In the genomic region with DNA sequence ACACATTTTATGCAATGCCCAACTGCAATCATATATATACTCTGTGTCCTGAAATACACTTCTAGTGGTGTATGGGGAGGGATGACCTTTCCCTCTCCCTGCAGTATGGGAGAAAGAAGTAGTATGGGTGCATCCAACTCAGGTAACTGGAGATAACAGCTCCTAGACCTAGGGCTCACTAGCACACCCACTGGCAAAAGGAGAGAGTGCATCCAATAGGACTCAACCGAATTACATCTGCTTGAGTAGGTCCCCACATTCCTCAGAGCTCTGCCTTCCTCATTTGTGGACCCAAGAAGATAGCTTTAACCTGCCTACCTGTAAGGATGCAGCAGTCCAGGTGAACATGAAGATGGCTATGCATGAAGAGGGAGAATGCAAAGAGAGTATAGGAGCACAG, we compare ENCODE assay signal across 10 mouse cellular contexts.
A peak's percentile ranks its signal among the peaks of the same experiment; 100 is the strongest.
DNase-seq lines count a peak whose midpoint lies in the region; ATAC-seq lines count a peak whose summit lies in the region.
"Had no signal": no experiment of that assay in that cellular context is flagged by ENCODE, and none has a peak within 500 bp of the region (broad histone marks: within the 10 kb centered on the region; RNA-seq: fewer than 3 reads in every experiment).

No protein-coding gene starts in this region.

- no peak overlapping the region for H3K9ac ChIP-seq in limb, embryonic 11.5 days (ENCODE audit: low read length)
- H3K9ac ChIP-seq: forebrain, embryonic 15.5 days; midbrain, embryonic 12.5 days had no signal

- H3K27me3 ChIP-seq in limb, embryonic 11.5 days (ENCODE audit: control insufficient read depth, insufficient read depth, low read length): peaks cover 10% of the 10 kb centered on the region; the same call in 1 of the 2 replicates
- peaks cover 84% of the 10 kb centered on the region for H3K27me3 ChIP-seq in limb, embryonic 10.5 days (ENCODE audit: low read depth, poor library complexity, severe bottlenecking)
- H3K27me3 ChIP-seq: forebrain, embryonic 15.5 days; midbrain, embryonic 12.5 days had no signal

- no peaks in the 10 kb centered on the region for H3K9me3 ChIP-seq in limb, embryonic 11.5 days (ENCODE audit: control insufficient read depth, low read length)
- no peaks in the 10 kb centered on the region for H3K9me3 ChIP-seq in limb, embryonic 10.5 days (replicated peaks)
- H3K9me3 ChIP-seq: forebrain, embryonic 15.5 days; midbrain, embryonic 12.5 days had no signal

- no peak overlapping the region for H3K4me3 ChIP-seq in limb, embryonic 11.5 days (ENCODE audit: low read depth, low read length)
- H3K4me3 ChIP-seq in limb, embryonic 10.5 days: no peak overlapping the region
- H3K4me3 ChIP-seq: forebrain, embryonic 15.5 days; midbrain, embryonic 12.5 days had no signal

- H3K4me1 ChIP-seq in limb, embryonic 11.5 days (ENCODE audit: control insufficient read depth, insufficient read depth, low read length): peaks cover 10% of the 10 kb centered on the region; the same call in 1 of the 2 replicates
- H3K4me1 ChIP-seq in limb, embryonic 10.5 days: peaks cover 43% of the 10 kb centered on the region
- H3K4me1 ChIP-seq: forebrain, embryonic 15.5 days; midbrain, embryonic 12.5 days had no signal

- H3K36me3 ChIP-seq in limb, embryonic 11.5 days (ENCODE audit: control insufficient read depth, insufficient read depth, low read length): no peaks in the 10 kb centered on the region
- H3K36me3 ChIP-seq in limb, embryonic 10.5 days: no peaks in the 10 kb centered on the region
- H3K36me3 ChIP-seq: forebrain, embryonic 15.5 days; midbrain, embryonic 12.5 days had no signal

- H3K4me2 ChIP-seq in limb, embryonic 11.5 days (ENCODE audit: low read depth, severe bottlenecking): no peak overlapping the region
- H3K4me2 ChIP-seq: forebrain, embryonic 15.5 days; midbrain, embryonic 12.5 days had no signal

- H3K27ac ChIP-seq in limb, embryonic 11.5 days (replicated peaks; ENCODE audit: low read depth, low read length): no peak overlapping the region
- H3K27ac ChIP-seq in limb, embryonic 10.5 days: no peak overlapping the region
- H3K27ac ChIP-seq: forebrain, embryonic 15.5 days; midbrain, embryonic 12.5 days had no signal

- no peak for ATAC-seq in limb, embryonic 11.5 days (ENCODE audit: insufficient number of reproducible peaks, low FRiP score, low TSS enrichment, low read depth)
- ATAC-seq: forebrain, embryonic 15.5 days had no signal

- 32% methylated on average over 1 of the region's 1 CpGs for WGBS in limb, embryonic 11.5 days
- WGBS in limb, embryonic 10.5 days: 43% methylated on average over 1 of the region's 1 CpGs

- DNase-seq in embryo, embryonic 10 days (ENCODE audit: low spot score): peak; percentile 51
- DNase-seq in embryo, embryonic 9.5 days (ENCODE audit: extremely low spot score): no peak
- peak; percentile 39 for DNase-seq in limb, embryonic 11.5 days (ENCODE audit: low spot score)
- DNase-seq in limb, embryonic 10.5 days (ENCODE audit: low spot score): no peak
- peak; percentile 24 for DNase-seq in brain, adult 2 months (ENCODE audit: low read depth, low spot score)
- peak; percentile 2 for DNase-seq in lung, postnatal 25 days (ENCODE audit: low spot score)
- DNase-seq in gastrocnemius, adult 18-20 months (ENCODE audit: low spot score): no peak
- DNase-seq in frontal cortex, postnatal 10 days (ENCODE audit: low spot score in 2 of 2): no peak

Comparison
In these comparisons a context has a peak if more than half of its experiments do, and no peak if none do; other contexts are left out.
1. DNase-seq: peak in embryo, embryonic 10 days (single experiment), limb, embryonic 11.5 days (single experiment), brain, adult 2 months (single experiment) and lung, postnatal 25 days (single experiment); none in embryo, embryonic 9.5 days (single experiment), limb, embryonic 10.5 days (single experiment), gastrocnemius, adult 18-20 months (single experiment) and frontal cortex, postnatal 10 days (0 of 2).